Comparison of ENCODE assay signal across 9 mouse cellular contexts in the genomic region with DNA sequence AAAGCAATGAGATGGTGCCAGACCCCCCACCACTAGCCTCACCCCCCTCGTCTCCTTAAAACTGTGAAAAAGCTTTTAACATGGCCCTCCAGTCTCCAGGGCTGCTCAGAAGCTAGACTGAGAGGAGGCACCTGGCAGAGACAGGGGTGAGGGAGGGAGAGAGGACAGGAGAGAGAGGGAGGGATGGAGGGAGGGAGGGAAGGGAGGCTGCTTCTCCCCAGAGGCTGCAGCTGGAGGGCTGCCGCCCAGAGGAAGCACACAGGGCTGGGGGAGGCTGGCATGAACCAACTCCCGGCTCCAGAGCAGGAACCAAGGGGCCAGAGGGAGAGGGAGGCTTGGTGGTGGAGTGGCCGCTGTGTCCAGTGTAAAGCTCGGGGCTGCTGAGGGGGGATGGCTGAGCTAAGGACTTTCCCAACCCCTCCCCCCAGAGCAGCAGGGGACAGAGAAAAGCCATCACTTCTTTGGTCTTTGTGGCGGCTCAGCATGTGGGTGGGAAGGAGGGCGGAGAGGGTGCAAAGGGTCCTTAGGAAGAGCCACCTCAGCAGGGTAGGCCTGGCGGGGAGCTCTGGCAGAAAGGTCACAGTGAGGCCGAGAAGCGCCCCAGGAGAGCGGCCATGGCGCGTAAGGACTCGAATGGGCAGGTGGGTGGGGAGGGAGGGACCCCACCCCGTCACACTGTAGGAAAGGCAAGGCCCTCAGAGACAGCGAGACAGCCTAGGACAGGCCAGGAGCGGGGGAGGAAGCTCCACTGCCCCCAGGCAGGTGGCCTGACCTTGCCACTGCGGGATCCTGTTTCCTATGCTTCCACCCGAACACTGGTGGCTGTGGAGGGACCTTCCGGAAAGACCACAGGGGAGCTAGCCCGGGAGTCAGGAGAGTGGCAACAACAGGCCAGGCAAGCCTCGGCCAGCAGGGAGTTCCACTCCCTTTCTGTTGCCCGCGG. TPM values are rescaled to one million over a fixed set of nuclear protein-coding genes. Genes with fewer than 3 reads are reported as not detected.
DNase-seq lines count a peak whose midpoint lies in the region; ATAC-seq and TF ChIP-seq lines count a peak whose summit lies in the region.
"Had no signal": no experiment of that assay in that cellular context is flagged by ENCODE, and none has a peak within 500 bp of the region (broad histone marks: within the 10 kb centered on the region; RNA-seq: fewer than 3 reads in every experiment).

No protein-coding gene starts in this region.

- ATAC-seq in kidney, embryonic 16.5 days (ENCODE audit: low FRiP score, low TSS enrichment) = peak; percentile 87
- ATAC-seq in embryonic facial prominence, embryonic 14.5 days (ENCODE audit: low read depth) = no peak
- ATAC-seq in liver, postnatal 0 days = peak; percentile 22
- ATAC-seq in monocyte, adult 5-6 weeks (replicated peaks; ENCODE audit: insufficient number of reproducible peaks, low FRiP score, low TSS enrichment, poor library complexity, severe bottlenecking) = no peak

- no peak for TF ChIP-seq CTCF in liver, postnatal 0 days (IDR thresholded peaks at IDR 0.05; ENCODE audit: low read depth)

- no peak for TF ChIP-seq EP300 in liver, postnatal 0 days (IDR thresholded peaks at IDR 0.05; ENCODE audit: low read depth)

- no peak for DNase-seq in kidney, adult 11 months
- DNase-seq in embryonic facial prominence, embryonic 14.5 days (ENCODE audit: low spot score) = peak; percentile 44
- DNase-seq in liver, postnatal 0 days = no peak
- DNase-seq in testis, postnatal 14 days (ENCODE audit: low spot score) = peak; percentile 43
- no peak for DNase-seq in left cerebral cortex, adult 9 months (ENCODE audit: low spot score in 2 of 2)
- no peak for DNase-seq in adrenal gland, postnatal 10 days

- H3K27me3 ChIP-seq in kidney, embryonic 16.5 days (ENCODE audit: insufficient read depth, low read length) = no peaks in the 10 kb centered on the region
- H3K27me3 ChIP-seq in embryonic facial prominence, embryonic 14.5 days (replicated peaks; ENCODE audit: control insufficient read depth, insufficient read depth, low read length) = no peaks in the 10 kb centered on the region
- H3K27me3 ChIP-seq in liver, postnatal 0 days (ENCODE audit: insufficient read depth, low read length) = no peaks in the 10 kb centered on the region
- H3K27me3 ChIP-seq: liver, embryonic 15.5 days had no signal

- H3K27ac ChIP-seq in kidney, embryonic 16.5 days (ENCODE audit: low read length) = peak overlapping the region; percentile 57
- H3K27ac ChIP-seq in embryonic facial prominence, embryonic 14.5 days (replicated peaks; ENCODE audit: low read depth, low read length) = no peak overlapping the region
- H3K27ac ChIP-seq in liver, postnatal 0 days (ENCODE audit: low read depth) = no peak overlapping the region
- H3K27ac ChIP-seq: liver, embryonic 15.5 days had no signal

- peak overlapping the region; percentile 22 for H3K9ac ChIP-seq in kidney, embryonic 16.5 days (replicated peaks; ENCODE audit: low read length)
- peak overlapping the region; percentile 40; the same call in 1 of the 2 replicates for H3K9ac ChIP-seq in embryonic facial prominence, embryonic 14.5 days (ENCODE audit: low read depth, low read length)
- no peak overlapping the region for H3K9ac ChIP-seq in liver, postnatal 0 days (replicated peaks)
- H3K9ac ChIP-seq: liver, embryonic 15.5 days had no signal

- H3K4me3 ChIP-seq in kidney, embryonic 16.5 days (ENCODE audit: low read length) = no peak overlapping the region
- no peak overlapping the region for H3K4me3 ChIP-seq in embryonic facial prominence, embryonic 14.5 days (ENCODE audit: low read depth, low read length)
- no peak overlapping the region for H3K4me3 ChIP-seq in liver, postnatal 0 days (ENCODE audit: low read depth, low read length)
- H3K4me3 ChIP-seq: liver, embryonic 15.5 days had no signal

- H3K9me3 ChIP-seq in kidney, embryonic 16.5 days (ENCODE audit: low read length) = no peaks in the 10 kb centered on the region
- H3K9me3 ChIP-seq in embryonic facial prominence, embryonic 14.5 days (ENCODE audit: control insufficient read depth, low read length) = no peaks in the 10 kb centered on the region
- no peaks in the 10 kb centered on the region for H3K9me3 ChIP-seq in liver, postnatal 0 days (ENCODE audit: low read length)
- H3K9me3 ChIP-seq: liver, embryonic 15.5 days had no signal

- 15% methylated on average over 23 of the region's 24 CpGs for WGBS in kidney, embryonic 16.5 days
- WGBS in embryonic facial prominence, embryonic 14.5 days = 21% methylated on average over 21 of the region's 24 CpGs
- WGBS in liver, postnatal 0 days (ENCODE audit: insufficient replicate concordance) = 65% methylated on average over 24 of the region's 24 CpGs

- peaks cover 28% of the 10 kb centered on the region for H3K4me1 ChIP-seq in kidney, embryonic 16.5 days (ENCODE audit: insufficient read depth, low read length)
- H3K4me1 ChIP-seq in embryonic facial prominence, embryonic 14.5 days (ENCODE audit: control insufficient read depth, insufficient read depth, low read length) = peaks cover 10% of the 10 kb centered on the region
- no peaks in the 10 kb centered on the region for H3K4me1 ChIP-seq in liver, postnatal 0 days (ENCODE audit: insufficient read depth)

- peak overlapping the region; percentile 17 for H3K4me2 ChIP-seq in kidney, embryonic 16.5 days (replicated peaks; ENCODE audit: low read depth, low read length)
- H3K4me2 ChIP-seq in embryonic facial prominence, embryonic 14.5 days (ENCODE audit: low read depth, low read length) = no peak overlapping the region
- no peak overlapping the region for H3K4me2 ChIP-seq in liver, postnatal 0 days (ENCODE audit: low read depth, low read length)
- H3K4me2 ChIP-seq: liver, embryonic 15.5 days had no signal

- H3K36me3 ChIP-seq in kidney, embryonic 16.5 days (ENCODE audit: insufficient read depth, low read length) = peaks cover 16% of the 10 kb centered on the region; the same call in 1 of the 2 replicates
- H3K36me3 ChIP-seq in embryonic facial prominence, embryonic 14.5 days (ENCODE audit: control insufficient read depth, insufficient read depth, low read length) = peaks cover 37% of the 10 kb centered on the region
- H3K36me3 ChIP-seq in liver, postnatal 0 days (replicated peaks; ENCODE audit: insufficient read depth, low read length) = peaks cover 40% of the 10 kb centered on the region

RNA-seq across cellular contexts. Expression of a gene that starts 15.6 kb away (rescaled TPM):
- polyA plus RNA-seq in kidney, embryonic 16.5 days (2015; fragmentation: Nextera tagmentation; extraction: Ambion mirVana) = 90.4 and 97.7 TPM in 2 replicates
- polyA plus RNA-seq in embryonic facial prominence, embryonic 14.5 days (2014; fragmentation: Nextera tagmentation; extraction: Ambion mirVana) = 68.3 and 80.7 TPM in 2 replicates
- 29.6 and 30.8 TPM in 2 replicates for polyA plus RNA-seq in liver, postnatal 0 days (2015; fragmentation: Nextera tagmentation; extraction: Ambion mirVana)
- total RNA-seq in monocyte, adult 5-6 weeks (2017) = 13.8 to 25.7 TPM (median 19.1 TPM) in 3 replicates
- total RNA-seq in adrenal gland, postnatal 10 days (2021) = 10 to 100 TPM; 49.5 to 54.8 TPM

RNA-seq across cellular contexts. Expression of a gene that starts 30.3 kb away (rescaled TPM):
- 1.1 and 1.5 TPM in 2 replicates for polyA plus RNA-seq in kidney, embryonic 16.5 days (2015; fragmentation: Nextera tagmentation; extraction: Ambion mirVana)
- 11.0 and 11.5 TPM in 2 replicates for polyA plus RNA-seq in embryonic facial prominence, embryonic 14.5 days (2014; fragmentation: Nextera tagmentation; extraction: Ambion mirVana)
- 1.0 and 1.3 TPM in 2 replicates for polyA plus RNA-seq in liver, postnatal 0 days (2015; fragmentation: Nextera tagmentation; extraction: Ambion mirVana)
- 1.4 to 7.1 TPM (median 4.4 TPM) in 3 replicates for total RNA-seq in monocyte, adult 5-6 weeks (2017)
- total RNA-seq in adrenal gland, postnatal 10 days (2021) = 1 to 10 TPM; 5.2 to 6.3 TPM

RNA-seq across cellular contexts. Expression of a gene that starts 52.6 kb away (rescaled TPM):
- polyA plus RNA-seq in kidney, embryonic 16.5 days (2015; fragmentation: Nextera tagmentation; extraction: Ambion mirVana) = 3.8 TPM in 2 replicates
- 6.0 and 7.9 TPM in 2 replicates for polyA plus RNA-seq in embryonic facial prominence, embryonic 14.5 days (2014; fragmentation: Nextera tagmentation; extraction: Ambion mirVana)
- polyA plus RNA-seq in liver, postnatal 0 days (2015; fragmentation: Nextera tagmentation; extraction: Ambion mirVana) = 1.2 and 1.3 TPM in 2 replicates
- 0.87 to 12.3 TPM (median 3.8 TPM) in 3 replicates for total RNA-seq in monocyte, adult 5-6 weeks (2017)
- 10 to 100 TPM; 17.2 to 36.7 TPM for total RNA-seq in adrenal gland, postnatal 10 days (2021)

Comparison
In these comparisons a context has a peak if more than half of its experiments do, and no peak if none do; other contexts are left out.
1. ATAC-seq: peak in kidney, embryonic 16.5 days (single experiment) and liver, postnatal 0 days (single experiment); none in embryonic facial prominence, embryonic 14.5 days (single experiment) and monocyte, adult 5-6 weeks (single experiment).
2. DNase-seq: peak in embryonic facial prominence, embryonic 14.5 days (single experiment) and testis, postnatal 14 days (single experiment); none in kidney, adult 11 months (single experiment), liver, postnatal 0 days (single experiment), left cerebral cortex, adult 9 months (0 of 2) and adrenal gland, postnatal 10 days (single experiment).